Mouse (Mus musculus) heart, embryonic 12.5 days (tissue): ENCODE results near the gene Zfp652. TPM values are rescaled to one million over a fixed set of nuclear protein-coding genes. Genes with fewer than 3 reads are reported as not detected.

Source experiments
- ATAC-seq: fragments of 200-750 bp; cut with Nextera tagmentation; 2 replicates; pipeline ENCODE4 v1.8.0; 2017; ENCODE audit warnings: moderate TSS enrichment, moderate library complexity; ENCODE audit not compliant: insufficient number of reproducible peaks, low FRiP score
- H3K27ac ChIP-seq: fragments of 300-500 bp; sonication (generic); 2 replicates; pipeline ENCODE4 v1.5.1; 2016; ENCODE audit warnings: mild to moderate bottlenecking, moderate library complexity; ENCODE audit not compliant: poor library complexity, severe bottlenecking
- H3K27me3 ChIP-seq: fragments of 300-500 bp; sonication (generic); replicated peaks from 2 replicates; pipeline ENCODE4 v1.6.1; 2016; ENCODE audit warnings: mild to moderate bottlenecking, moderate library complexity
- H3K36me3 ChIP-seq: fragments of 300-500 bp; sonication (generic); 2 replicates; pipeline ENCODE4 v1.6.1; 2016; ENCODE audit warnings: mild to moderate bottlenecking, moderate library complexity
- H3K4me1 ChIP-seq: fragments of 300-500 bp; sonication (generic); replicated peaks from 2 replicates; pipeline ENCODE4 v1.6.1; 2016; ENCODE audit warnings: mild to moderate bottlenecking
- H3K4me2 ChIP-seq: fragments of 300-500 bp; sonication (generic); 2 replicates; pipeline ENCODE4 v1.6.1; 2016; ENCODE audit warnings: mild to moderate bottlenecking, moderate library complexity
- H3K4me3 ChIP-seq: fragments of 300-500 bp; sonication (generic); 2 replicates; pipeline ENCODE4 v1.5.1; 2016; ENCODE audit warnings: mild to moderate bottlenecking
- H3K9ac ChIP-seq: fragments of 300-500 bp; sonication (generic); 2 replicates; pipeline ENCODE4 v1.6.1; 2016; ENCODE audit warnings: mild to moderate bottlenecking, moderate library complexity
- H3K9me3 ChIP-seq: fragments of 300-500 bp; sonication (generic); replicated peaks from 2 replicates; pipeline ENCODE4 v1.6.1; 2016; ENCODE audit warnings: mild to moderate bottlenecking, moderate library complexity
- WGBS: fragments of 180-500 bp; shearing (Covaris S2); methylation state at CpG from one replicate; pipeline ENCODE4 v1.1.7; 2016; 5-methylcytosine and 5-hydroxymethylcytosine counted together
- polyA plus RNA-seq: library from polyadenylated mRNA; unstranded; fragments of >200 nt; fragmentation: Nextera tagmentation; extraction: Ambion mirVana; gene quantifications from 2 replicates; pipeline ENCODE4 v1.2.1, GENCODE M21; 2016

The Zfp652 gene
- polyA plus RNA-seq, 1 experiment from 2014 or later: 12.8 TPM

- H3K27ac ChIP-seq: peak overlapping the region; percentile 94
- 27% methylated on average over 12 of the region's 12 CpGs for WGBS
- H3K36me3 ChIP-seq: no peaks in the 10 kb centered on the region
- peak overlapping the region; percentile 99; the same call in 1 of the 2 replicates for H3K9ac ChIP-seq
- ATAC-seq: no peak
- peak overlapping the region; percentile 90 for H3K4me3 ChIP-seq
- H3K4me2 ChIP-seq: peak overlapping the region; percentile 93
- no peaks in the 10 kb centered on the region for H3K9me3 ChIP-seq
- H3K27me3 ChIP-seq: no peaks in the 10 kb centered on the region
- peaks cover 23% of the 10 kb centered on the region for H3K4me1 ChIP-seq
Observed at GRCm38 (mm10) chr11:95712085-95712562, 349 bp upstream of the Zfp652 start.

GRCm38 (mm10) chr11:95713225-95713810 lies 845 bp downstream of the Zfp652 start:
- H3K4me1 ChIP-seq: peaks cover 26% of the 10 kb centered on the region
- peak; percentile 63 for ATAC-seq
- peak overlapping the region; percentile 93 for H3K4me2 ChIP-seq
- H3K9me3 ChIP-seq: no peaks in the 10 kb centered on the region
- WGBS: under 1% methylated on average over 38 of the region's 49 CpGs
- peak overlapping the region; percentile 99 for H3K9ac ChIP-seq
- no peaks in the 10 kb centered on the region for H3K27me3 ChIP-seq
- peak overlapping the region; percentile 90 for H3K4me3 ChIP-seq
- no peaks in the 10 kb centered on the region for H3K36me3 ChIP-seq
- peak overlapping the region; percentile 94 for H3K27ac ChIP-seq

GRCm38 (mm10) chr11:95713811-95714241 lies 1.4 kb downstream of the Zfp652 start:
- Histone ChIP-seq H3K36me3 (no peaks in the 10 kb centered on the region), H3K9me3 (no peaks in the 10 kb centered on the region), H3K27me3 (no peaks in the 10 kb centered on the region), H3K4me3 (peak overlapping the region; percentile 90), H3K9ac (peak overlapping the region; percentile 99), H3K4me2 (peak overlapping the region; percentile 93), H3K27ac (peak overlapping the region; percentile 94; the same call in 1 of the 2 replicates), H3K4me1 (peaks cover 26% of the 10 kb centered on the region)
- under 1% methylated on average over 13 of the region's 13 CpGs for WGBS
- ATAC-seq: no peak

- peaks cover 26% of the 10 kb centered on the region for H3K4me1 ChIP-seq
- ATAC-seq: no peak
- H3K9ac ChIP-seq: peak overlapping the region; percentile 99
- peak overlapping the region; percentile 93 for H3K4me2 ChIP-seq
- H3K36me3 ChIP-seq: no peaks in the 10 kb centered on the region
- H3K27ac ChIP-seq: no peak overlapping the region
- H3K27me3 ChIP-seq: no peaks in the 10 kb centered on the region
- peak overlapping the region; percentile 90 for H3K4me3 ChIP-seq
- 42% methylated on average over 7 of the region's 7 CpGs for WGBS
- H3K9me3 ChIP-seq: no peaks in the 10 kb centered on the region
Observed at GRCm38 (mm10) chr11:95714411-95714810, 1.9 kb downstream of the Zfp652 start.

GRCm38 (mm10) chr11:95716136-95716535 lies 3.7 kb downstream of the Zfp652 start:
- Histone ChIP-seq H3K4me1 (peaks cover 26% of the 10 kb centered on the region), H3K9ac (no peak overlapping the region), H3K36me3 (no peaks in the 10 kb centered on the region), H3K4me2 (no peak overlapping the region), H3K27ac (no peak overlapping the region), H3K27me3 (no peaks in the 10 kb centered on the region), H3K9me3 (no peaks in the 10 kb centered on the region), H3K4me3 (no peak overlapping the region)
- WGBS: 65% methylated on average over 8 of the region's 8 CpGs
- no peak for ATAC-seq

GRCm38 (mm10) chr11:95719356-95719755 lies 6.9 kb downstream of the Zfp652 start:
- Histone ChIP-seq H3K4me3 (no peak overlapping the region), H3K4me2 (no peak overlapping the region), H3K9me3 (no peaks in the 10 kb centered on the region), H3K27ac (no peak overlapping the region), H3K4me1 (peaks cover 20% of the 10 kb centered on the region), H3K9ac (no peak overlapping the region), H3K27me3 (no peaks in the 10 kb centered on the region), H3K36me3 (no peaks in the 10 kb centered on the region)
- 87% methylated on average over 3 of the region's 3 CpGs for WGBS
- ATAC-seq: no peak

GRCm38 (mm10) chr11:95723287-95723686 lies 10.8 kb downstream of the Zfp652 start, which contains the start of gene B130006D01Rik:
TSS of gene B130006D01Rik (plus strand) at chr11:95723587.
- Histone ChIP-seq H3K4me2 (no peak within 1 kb of the TSS), H3K4me3 (no peak within 1 kb of the TSS), H3K9me3 (no peaks in the 10 kb centered on the region), H3K9ac (no peak within 1 kb of the TSS), H3K27ac (no peak within 1 kb of the TSS), H3K36me3 (no peaks in the 10 kb centered on the region), H3K4me1 (peaks cover 8% of the 10 kb centered on the region), H3K27me3 (no peaks in the 10 kb centered on the region)
- no peak for ATAC-seq
- WGBS: 86% methylated on average over 5 of the region's 5 CpGs

GRCm38 (mm10) chr11:95724466-95724865 lies 12.0 kb downstream of the Zfp652 start:
- 89% methylated on average over 4 of the region's 4 CpGs for WGBS

GRCm38 (mm10) chr11:95726156-95726555 lies 13.7 kb downstream of the Zfp652 start:
- Histone ChIP-seq H3K36me3 (no peaks in the 10 kb centered on the region), H3K9me3 (no peaks in the 10 kb centered on the region), H3K4me1 (peaks cover 8% of the 10 kb centered on the region), H3K27ac (no peak overlapping the region), H3K9ac (no peak overlapping the region), H3K4me2 (no peak overlapping the region), H3K4me3 (no peak overlapping the region), H3K27me3 (no peaks in the 10 kb centered on the region)
- no peak for ATAC-seq
- WGBS: 72% methylated on average over 4 of the region's 4 CpGs

More at GRCm38 (mm10) chr11:95724466-95724865, 12.0 kb downstream of the Zfp652 start:
- Histone ChIP-seq H3K4me1 (peaks cover 8% of the 10 kb centered on the region), H3K4me2 (no peak overlapping the region), H3K9ac (no peak overlapping the region), H3K27me3 (no peaks in the 10 kb centered on the region), H3K4me3 (no peak overlapping the region), H3K27ac (no peak overlapping the region), H3K36me3 (no peaks in the 10 kb centered on the region), H3K9me3 (no peaks in the 10 kb centered on the region)
- no peak for ATAC-seq

GRCm38 (mm10) chr11:95727947-95728346 lies 15.5 kb downstream of the Zfp652 start:
- H3K36me3 ChIP-seq: no peaks in the 10 kb centered on the region
- no peaks in the 10 kb centered on the region for H3K27me3 ChIP-seq
- peaks cover 8% of the 10 kb centered on the region for H3K4me1 ChIP-seq
- H3K9ac ChIP-seq: no peak overlapping the region
- H3K9me3 ChIP-seq: no peaks in the 10 kb centered on the region
- no peak overlapping the region for H3K27ac ChIP-seq
- no peak overlapping the region for H3K4me3 ChIP-seq
- H3K4me2 ChIP-seq: no peak overlapping the region
- no peak for ATAC-seq
- WGBS: 88% methylated on average over 5 of the region's 5 CpGs

GRCm38 (mm10) chr11:95728916-95729907 lies 16.7 kb downstream of the Zfp652 start:
- ATAC-seq: no peak
- Histone ChIP-seq H3K4me1 (peaks cover 8% of the 10 kb centered on the region), H3K27ac (no peak overlapping the region), H3K4me3 (no peak overlapping the region), H3K36me3 (no peaks in the 10 kb centered on the region), H3K9ac (no peak overlapping the region), H3K4me2 (no peak overlapping the region), H3K27me3 (no peaks in the 10 kb centered on the region), H3K9me3 (no peaks in the 10 kb centered on the region)
- 84% methylated on average over 12 of the region's 12 CpGs for WGBS
